Mouse (Mus musculus) heart, postnatal 4 days (tissue): ENCODE results near the gene Mrnip. TPM values are rescaled to one million over a fixed set of nuclear protein-coding genes. Genes with fewer than 3 reads are reported as not detected.
A peak's percentile ranks its signal among the peaks of the same experiment; 100 is the strongest.
"Not testable (repeated sequence)": the region's sequence is repeated elsewhere in the genome, so short reads cannot be mapped to it uniquely, and the experiment has no call there.

ENCODE experiments used
- DNase-seq: peaks from one replicate; pipeline ENCODE4 v3.0.0; 2021
- total RNA-seq, 2 experiments: library from RNA; stranded (reverse); gene quantifications; 2 replicates each; pipeline ENCODE4 v1.2.3; 2021

The Mrnip gene
- 1 to 10 TPM; 7.7 to 8.0 TPM for total RNA-seq

DNA sequence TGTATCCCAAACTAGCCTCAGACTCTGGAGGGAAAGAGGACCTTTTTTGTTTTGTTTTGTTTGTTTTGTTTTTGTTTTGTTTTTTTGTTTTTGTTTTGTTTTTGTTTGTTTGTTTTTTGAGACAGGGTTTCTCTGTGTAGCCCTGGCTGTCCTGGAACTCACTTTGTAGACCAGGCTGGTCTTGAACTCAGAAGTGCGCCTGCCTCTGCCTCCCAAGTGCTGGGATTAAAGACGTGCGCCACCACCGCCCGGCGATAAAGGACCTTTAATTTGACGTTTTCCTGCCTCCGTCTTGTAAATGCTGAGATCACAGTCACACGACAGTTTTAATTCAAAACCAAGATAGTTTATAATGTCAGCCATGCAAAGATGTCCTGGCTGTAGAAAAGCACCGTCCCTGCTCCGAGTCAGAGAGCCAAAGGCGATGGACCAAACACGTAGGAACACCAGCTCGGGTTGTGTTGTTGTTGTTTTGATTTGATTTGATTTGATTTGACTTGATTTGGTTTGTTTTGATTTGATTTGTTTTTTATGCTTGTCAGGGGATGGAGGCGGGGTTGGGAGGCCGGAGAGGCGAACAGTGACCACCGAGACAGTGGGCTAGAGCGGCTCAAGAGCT, at the start of gene Mrnip:
TSS of gene Mrnip (plus strand) at position 334 of the 619 bp plus-strand sequence.
- not testable (repeated sequence) for DNase-seq

DNA sequence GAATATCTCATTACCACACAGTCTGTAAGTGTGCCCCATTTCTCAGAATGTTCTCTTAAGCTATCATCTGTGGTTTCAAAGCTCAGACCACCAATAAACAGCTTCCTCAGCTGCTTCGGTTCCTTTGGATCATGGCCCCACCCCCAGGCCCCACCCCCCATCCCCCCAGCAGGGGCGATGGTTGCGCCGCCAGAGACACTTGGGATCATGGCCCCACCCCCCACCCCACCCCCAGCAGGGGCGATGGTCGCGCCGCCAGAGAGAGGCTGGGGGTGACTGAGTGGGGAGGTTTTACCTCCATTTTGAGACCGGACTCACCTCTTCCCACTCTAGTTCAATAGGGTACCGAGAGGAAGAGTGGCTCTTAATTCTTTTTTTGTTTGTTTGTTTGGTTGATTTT, 46.5 kb upstream of the Mrnip start:
- no peak for DNase-seq

DNA sequence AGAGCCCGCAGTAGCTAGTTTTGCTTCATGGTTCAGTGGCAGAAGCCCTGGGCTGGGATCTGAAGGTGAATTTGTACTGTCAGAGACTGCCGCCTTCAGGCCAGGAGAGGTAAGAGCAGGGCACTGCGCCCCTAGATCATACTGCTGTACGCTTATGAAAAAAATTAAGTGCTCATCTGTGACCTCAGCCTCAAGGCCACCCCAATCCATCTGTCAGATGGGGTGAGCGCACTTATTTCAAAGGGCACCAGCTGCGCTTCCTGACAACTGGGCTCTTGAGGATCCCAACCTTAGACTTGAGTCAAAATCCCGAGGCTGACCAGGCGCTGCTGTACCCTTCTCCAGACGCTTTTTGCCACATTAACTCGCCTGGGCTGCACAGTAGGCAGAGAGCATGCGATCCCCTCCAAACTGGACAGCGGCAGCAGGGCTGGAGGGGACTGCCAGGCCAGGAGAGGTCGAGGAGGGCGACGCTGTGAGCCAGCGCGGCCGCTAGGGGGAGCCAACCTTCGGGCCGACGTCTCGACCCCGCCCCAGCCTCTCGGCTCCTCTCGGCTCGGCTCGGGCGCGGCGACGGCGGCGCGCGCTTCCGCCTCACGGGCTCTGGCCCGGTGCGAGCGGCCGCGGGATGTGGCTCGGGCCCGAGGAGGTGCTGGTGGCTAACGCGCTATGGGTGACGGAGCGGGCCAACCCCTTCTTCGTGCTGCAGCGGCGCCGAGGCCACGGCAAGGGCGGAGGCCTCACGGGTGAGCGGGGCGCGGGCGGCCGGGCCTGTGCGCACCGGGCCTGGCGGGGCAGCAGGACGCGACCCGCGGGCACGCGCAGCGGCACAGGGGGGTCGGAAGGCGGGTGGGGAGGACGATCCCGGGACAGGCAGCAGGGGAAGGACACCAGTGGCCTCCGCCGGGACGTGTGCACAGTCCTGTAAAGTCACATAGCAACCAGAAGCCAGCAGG, 43.2 kb upstream of the Mrnip start, which contains the start of gene Tbc1d9b:
TSS of gene Tbc1d9b (plus strand) at position 586 of the 956 bp plus-strand sequence.
- DNase-seq, result peak; percentile 95

DNA sequence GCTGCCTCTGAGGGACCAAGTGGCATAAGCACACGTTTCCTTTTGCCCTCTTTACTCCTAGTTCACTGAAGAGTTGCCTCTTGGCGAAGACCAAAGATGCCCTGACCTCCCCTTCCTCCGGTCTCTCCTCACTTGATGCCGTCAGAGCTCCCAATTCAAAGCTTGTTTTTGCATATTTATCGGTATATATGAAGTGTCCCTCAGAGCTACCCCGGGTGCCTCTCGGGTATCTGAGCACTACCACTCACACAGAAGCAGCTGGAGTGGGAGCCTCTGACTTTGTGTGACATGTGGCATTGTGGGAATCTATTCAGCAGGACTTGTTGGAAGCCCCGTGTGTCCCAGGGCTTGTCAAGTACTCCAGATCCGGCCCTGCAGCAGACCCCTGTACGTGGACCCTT, 42.4 kb upstream of the Mrnip start:
- DNase-seq, result no peak

DNA sequence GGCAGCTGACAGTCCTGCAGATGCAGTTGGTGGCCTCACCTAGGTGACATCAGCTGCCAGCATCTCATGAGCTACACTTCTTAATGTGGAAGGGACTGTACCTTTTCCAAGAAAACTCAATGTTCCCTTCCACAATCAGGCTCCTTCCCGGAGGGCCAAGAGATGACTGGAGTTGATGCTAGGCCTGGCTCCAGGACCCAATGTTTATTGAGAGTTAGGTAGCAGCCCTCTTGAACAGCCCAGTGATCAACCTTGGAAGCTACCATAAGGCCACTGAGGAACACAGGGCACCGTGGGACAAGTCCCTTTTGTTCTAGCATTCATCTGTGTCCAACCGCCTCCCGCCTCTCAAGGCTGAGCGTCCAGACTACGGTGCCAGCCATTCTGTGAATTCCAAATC, 42.0 kb upstream of the Mrnip start:
- no peak for DNase-seq

DNA sequence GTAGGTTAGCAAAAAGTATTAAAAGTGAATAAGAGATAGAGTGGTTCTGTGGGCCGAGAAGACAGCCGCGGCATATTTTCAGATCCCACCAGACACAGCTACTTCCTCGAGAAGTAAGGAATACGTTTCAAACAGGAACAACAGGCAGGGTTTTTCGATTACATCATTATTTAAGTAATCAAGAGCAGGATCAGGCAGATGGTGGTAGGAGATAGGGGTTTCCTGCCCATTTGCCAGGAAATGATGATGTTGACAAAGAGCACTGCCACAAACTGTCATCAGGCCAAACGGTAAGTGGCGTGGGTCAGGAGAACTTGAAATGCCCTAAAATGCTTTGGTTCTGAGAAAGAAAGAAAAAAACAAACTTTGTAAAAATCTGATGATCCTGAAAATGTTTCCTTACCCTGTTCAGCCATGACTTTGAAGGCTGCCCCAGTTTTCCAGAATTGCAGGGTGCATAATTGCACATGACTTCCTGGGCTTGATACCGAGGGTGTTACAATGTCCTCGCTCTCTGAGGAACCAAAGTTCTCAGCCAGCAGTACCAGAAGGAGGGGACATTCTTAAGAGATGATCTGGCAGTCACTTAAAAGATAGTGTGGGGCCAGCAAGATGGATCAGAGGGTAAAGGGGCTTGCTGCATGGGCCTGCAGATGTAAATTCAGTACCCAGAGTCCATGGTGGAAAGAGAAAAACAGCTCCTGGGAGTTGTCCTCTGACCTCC, 39.9 kb upstream of the Mrnip start:
- DNase-seq, result no peak

DNA sequence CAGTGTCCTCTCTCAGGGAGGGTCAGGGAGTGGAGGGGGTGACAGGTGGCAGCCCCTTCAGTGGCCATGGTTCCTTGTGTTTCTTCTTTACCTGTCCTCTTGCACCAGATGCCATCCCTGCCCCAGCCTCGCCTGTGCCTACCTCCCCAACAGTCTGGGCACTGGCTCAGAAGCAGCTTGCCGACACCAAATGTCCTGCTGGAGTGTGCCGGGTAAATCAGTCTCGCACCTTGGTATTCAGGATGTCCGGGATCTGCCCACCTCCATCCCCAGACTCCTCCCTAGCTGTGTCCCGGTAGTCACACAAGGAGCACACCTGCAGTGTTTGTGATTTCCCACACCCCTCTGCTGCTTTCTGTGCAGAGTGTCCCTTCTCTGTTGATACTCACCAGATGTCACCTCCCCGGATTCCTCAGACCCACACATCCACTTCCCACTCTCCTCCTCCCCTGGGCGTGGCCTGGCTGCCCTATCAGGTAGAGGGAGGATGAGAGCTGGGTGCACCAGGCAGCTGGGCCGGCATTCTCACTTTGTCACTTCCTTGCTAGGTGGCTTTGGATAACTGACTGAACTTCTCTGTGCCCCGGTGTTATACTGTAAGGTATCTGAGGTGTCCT, 35.9 kb upstream of the Mrnip start:
- no peak for DNase-seq

DNA sequence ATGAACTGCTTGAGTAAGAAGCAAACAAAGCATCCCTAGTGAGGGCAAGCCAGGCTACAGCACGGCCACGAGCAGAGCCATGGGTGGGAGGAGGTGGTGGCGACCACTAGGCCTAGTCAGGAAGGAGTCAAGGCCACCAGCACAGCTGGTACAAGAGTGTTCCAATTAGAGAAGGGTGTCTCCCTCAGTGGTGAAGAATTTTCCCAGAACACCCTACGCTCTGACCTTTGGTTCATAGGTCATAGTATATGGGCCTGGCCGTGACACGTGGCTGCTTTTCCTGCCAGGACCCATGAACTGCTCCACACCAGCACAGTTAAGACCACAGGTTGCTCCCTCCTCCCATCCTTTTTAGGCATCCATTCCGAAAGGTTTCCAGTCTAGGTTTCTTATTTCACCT, 34.7 kb upstream of the Mrnip start:
- DNase-seq, result no peak

DNA sequence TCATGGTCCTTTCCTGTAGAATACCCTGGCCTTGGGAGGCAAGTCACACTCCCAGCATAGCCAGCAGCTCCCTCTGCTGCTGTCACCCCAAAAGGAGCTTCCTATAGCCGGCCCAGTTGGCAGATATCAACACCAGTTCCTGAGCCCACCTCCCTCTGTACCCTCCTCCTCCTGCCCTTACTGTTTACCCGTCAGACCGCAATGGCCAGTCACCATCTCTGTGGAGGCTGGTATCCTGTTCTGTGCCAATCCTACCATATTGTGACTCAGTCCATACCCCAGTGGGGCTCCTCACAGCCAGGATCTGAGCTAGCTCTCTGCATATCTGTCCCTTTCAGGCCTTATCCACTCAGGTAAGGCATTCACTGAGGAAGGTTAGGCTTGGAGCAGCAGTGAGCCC, 28.7 kb upstream of the Mrnip start:
- DNase-seq, result no peak

DNA sequence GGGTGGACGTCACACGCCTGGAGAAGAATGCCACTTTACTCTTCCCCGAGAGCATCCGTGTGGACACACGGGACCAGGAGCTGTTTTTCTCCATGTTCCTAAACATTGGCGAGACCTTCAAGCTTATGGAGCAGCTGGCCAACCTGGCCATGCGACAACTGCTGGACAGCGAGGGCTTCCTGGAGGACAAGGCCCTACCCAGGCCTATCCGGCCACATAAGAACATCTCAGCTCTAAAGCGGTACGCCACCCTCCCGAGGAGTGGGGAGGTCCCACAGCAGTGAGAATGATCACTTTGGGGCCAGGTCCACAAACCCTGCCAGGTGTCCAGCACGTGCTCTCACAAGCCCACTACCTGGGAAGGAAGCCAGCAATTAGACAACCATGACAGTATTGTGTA, 28.1 kb upstream of the Mrnip start:
- no peak for DNase-seq

DNA sequence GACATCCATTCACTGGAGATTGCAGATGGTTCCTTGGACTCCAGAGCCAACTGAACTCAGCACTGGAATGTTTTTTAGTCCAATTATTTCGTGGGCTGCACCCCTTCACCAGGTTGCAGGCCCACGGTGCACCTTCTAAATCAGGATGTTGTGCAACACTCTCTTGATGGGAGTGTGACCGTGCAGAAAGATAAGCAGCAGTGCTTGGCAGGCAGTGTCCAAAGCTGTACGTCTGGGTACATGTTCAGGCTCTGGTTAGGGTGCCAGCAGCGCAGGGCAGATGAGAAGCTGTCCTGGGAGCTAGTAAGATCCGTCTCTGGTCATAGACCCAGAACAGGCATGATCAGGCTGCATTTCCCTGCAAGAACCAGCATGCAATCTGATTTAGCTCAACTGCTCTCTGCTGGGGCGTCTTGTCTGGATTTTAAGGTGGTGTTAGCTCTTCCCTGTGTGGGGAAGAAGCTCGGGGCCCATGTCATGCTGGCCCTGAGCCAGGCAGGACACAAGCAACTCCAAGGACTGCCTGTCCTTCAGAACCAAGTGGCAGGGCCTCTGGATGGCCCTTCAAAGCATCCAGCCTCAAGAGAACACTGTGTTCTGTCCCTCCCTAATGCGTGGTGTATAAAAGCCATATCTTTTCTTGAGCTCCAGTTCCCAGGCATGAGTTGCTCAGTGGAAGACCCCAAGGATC, 26.8 kb upstream of the Mrnip start:
- DNase-seq, result no peak

DNA sequence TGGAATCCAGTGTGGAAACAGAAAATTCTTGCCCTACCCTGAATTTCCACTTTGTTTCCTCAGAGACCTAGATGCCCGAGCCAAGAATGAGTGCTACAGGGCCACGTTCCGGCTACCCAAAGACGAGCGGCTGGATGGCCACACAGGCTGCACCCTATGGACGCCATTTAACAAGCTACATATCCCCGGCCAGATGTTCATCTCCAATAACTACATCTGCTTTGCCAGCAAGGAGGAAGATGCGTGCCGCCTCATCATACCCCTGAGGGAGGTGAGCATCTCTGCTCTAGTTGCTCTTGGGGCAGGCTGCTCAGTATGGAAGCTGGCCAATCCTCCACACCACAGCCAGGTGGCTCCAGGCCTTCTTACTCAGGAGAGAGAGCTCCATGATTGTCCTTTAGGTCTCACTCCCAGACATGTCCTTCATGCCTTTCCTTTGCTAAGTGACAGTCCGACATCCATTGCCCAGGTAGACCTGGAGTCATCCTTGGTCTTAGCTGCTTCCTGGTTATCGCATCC, 26.2 kb upstream of the Mrnip start:
- no peak for DNase-seq

DNA sequence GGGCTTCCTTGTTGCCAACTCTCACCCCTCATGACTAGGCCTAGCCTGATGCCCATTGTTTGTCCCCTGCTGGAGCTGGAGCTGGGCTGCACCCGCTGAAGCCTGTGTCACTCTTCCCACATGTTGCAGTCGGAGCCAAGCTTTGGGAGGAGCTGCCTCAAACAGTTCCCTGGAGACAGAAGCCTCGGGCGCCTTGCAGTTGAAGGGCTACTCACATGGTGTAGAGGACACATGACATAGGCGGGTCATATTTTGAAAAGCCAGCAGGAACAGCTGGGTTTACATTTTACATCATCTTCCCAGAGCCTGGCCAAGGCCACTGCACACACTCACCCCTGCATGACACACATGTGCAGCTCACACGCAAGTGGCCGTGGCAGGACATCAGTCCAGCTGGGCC, 25.0 kb upstream of the Mrnip start:
- DNase-seq, result peak; percentile 65

DNA sequence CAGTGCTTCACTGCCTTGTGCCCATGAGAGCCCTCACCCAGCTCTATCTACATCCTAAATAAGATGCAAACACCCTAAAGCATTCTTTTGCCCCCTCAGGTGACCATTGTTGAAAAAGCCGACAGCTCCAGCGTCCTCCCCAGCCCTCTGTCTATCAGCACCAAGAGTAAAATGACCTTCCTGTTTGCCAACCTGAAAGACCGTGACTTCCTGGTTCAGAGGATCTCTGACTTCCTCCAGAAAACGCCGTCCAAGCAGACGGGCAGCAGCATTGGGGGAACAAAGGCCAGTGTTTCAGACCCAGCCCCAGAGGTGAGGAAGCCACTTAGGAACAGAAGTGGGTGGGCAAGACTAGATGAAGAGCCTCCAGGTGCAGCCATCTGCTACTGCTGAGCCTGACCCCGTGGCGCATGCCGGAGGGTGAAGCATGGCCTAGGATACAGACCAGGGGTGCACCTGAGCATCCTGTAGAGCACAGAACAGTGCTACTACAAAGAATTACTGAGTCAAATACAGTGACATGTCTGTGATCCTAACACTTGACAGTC, 24.6 kb upstream of the Mrnip start:
- no peak for DNase-seq

DNA sequence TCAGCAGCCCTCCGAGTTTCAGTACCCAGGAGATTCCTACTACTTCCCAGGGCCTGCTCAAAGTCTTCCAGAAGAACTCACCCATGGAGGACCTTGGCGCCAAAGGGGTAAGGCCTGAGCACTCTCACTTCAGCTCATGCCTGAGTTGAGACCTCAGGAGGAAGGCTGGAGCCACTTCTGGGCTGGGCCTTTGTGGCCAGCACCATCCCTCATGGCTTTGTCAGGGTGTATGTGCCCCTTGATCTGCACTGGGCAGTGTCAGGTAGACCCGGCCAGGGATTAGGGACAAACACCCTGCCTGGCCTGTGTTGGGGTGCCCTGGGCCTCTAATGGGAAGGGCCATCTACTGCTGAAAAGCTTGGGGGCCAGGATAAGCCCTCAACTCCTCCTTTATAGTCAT, 22.9 kb upstream of the Mrnip start:
- no peak for DNase-seq

DNA sequence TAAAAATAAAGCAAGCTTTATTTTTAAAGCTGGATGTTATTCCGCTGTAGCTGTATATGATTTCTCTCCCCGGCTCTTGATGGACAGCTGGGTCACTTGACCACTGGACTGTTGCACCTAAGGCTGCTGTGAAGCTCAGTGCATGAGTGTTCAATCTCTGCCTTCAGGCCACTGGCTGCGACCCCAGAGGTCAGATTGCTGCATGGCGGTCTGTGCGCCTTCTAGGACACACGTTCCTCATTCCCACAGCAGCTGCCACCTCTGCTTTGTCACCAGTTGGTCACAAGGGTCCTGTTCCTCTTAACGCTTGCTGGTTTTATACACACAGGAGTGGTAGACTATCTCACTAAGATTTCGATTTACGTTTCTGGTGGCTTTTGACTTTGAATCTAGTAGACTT, 20.1 kb upstream of the Mrnip start:
- DNase-seq, result no peak

DNA sequence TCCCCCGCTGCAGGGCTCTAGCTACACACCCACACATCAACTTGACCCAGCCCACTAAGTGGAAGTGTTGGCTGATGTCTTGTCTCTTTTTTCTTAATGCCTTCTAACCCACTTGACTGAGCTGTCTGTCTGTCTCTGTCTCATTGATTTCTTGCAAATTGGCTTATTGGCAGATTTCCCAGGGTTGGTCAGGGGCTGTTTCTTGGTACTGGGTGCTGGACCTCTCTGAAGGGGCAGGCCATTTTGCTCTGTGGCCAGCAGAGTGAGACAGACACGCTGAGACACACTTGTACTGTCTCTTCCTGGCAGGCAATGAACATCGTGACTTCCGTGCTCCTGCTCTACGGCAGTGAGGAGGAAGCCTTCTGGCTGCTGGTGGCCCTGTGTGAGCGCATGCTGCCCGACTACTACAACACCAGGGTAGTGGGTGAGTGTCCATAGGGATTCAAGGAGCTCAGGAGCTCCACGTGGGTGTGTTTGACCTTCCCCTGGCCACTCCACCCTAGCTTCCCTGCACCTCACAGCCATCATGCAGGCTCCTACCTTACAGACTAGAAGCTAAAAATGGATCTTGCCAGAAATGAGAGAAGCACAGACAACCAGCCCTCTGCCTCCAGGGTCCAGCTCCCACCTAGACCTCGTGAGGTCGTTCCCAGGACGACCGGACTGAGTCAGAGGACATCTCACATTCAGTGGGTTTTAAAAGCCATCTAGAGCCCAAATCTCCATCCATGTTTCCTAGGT, 19.3 kb upstream of the Mrnip start:
- no peak for DNase-seq

DNA sequence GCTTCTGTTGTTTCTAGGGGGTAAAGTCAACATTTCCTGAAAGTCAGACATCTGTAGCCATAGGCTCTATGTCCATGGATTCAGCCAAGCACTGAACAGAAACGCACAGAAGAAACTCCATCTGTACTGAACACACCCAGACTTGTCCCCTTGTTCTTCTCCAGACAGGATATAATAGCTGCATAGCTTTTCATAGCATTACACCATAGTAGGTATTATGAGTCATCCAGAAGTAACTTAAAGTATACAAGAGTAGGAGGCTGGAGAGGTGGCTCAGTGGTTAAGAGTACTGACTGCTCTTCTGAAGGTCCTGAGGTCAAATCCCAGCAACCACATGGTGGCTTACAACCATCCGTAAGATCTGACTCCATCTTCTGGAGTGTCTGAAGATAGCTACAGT, 18.5 kb upstream of the Mrnip start:
- DNase-seq, result no peak

DNA sequence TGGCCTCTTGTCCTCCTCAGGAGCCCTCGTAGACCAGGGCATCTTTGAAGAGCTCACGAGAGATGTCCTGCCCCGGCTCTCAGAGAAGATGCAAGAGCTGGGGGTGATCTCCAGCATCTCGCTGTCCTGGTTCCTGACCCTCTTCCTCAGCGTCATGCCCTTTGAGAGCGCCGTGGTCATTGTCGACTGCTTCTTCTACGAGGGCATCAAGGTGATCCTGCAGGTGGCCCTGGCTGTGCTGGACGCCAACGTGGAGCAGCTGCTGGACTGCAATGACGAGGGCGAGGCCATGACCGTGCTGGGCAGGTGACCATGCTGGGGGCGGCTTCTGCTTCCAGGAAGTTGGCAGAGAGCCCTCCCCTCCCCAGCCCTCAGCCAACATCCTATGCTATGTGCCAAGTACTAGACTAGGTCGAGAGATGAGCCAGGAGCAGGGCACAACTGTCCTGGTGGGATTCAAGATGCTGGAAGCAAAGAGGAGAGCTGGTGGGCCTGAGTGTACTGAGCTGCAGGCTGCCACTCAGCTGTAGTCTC, 17.5 kb upstream of the Mrnip start:
- no peak for DNase-seq

DNA sequence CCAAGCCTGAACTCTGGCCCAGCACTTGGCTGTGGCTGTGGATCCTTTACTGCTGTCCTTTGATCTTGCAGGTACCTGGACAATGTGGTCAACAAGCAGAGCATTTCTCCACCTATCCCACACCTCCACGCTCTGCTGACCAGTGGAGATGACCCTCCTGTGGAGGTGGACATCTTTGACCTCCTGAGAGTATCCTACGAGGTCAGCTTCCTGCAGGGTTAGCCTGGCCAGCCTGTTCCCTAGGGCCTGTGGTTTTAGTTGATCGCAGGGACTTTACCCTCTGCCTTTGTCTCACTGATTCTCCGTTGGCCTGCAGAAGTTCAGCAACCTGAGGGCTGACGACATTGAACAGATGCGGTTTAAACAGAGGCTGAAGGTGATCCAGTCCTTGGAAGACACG, 15.9 kb upstream of the Mrnip start:
- DNase-seq, result no peak

DNA sequence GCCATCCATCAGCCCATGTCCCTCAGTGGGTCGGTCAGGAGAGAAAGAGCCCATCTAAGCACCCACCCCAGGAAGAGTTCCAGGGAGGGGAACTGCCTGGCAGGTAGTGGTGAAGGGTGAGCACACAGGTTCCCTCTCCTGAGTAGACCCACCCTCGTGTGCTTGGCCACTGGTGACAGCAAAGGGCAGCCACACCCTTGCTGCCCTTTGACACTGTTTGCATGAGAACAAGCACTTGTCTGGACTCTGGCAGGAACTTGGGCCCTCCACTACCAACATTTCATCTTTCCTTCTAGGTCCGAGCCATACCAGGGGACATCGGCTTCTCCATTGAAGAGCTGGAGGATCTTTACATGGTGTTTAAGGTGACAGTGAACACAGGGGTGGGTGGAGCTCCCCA, 14.9 kb upstream of the Mrnip start:
- DNase-seq, result no peak
